Mouse (Mus musculus) liver, embryonic 14.5 days (tissue): Measurements from ENCODE around the gene Ccdc78. TPM values are rescaled to one million over a fixed set of nuclear protein-coding genes. Genes with fewer than 3 reads are reported as not detected.
A peak's percentile ranks its signal among the peaks of the same experiment; 100 is the strongest.
"Not testable (repeated sequence)": the region's sequence is repeated elsewhere in the genome, so short reads cannot be mapped to it uniquely, and the experiment has no call there.

Source experiments
- ATAC-seq: fragments of 200-750 bp; cut with Nextera tagmentation; 2 replicates; pipeline ENCODE4 v1.8.0; 2017; ENCODE audit warnings: moderate number of reproducible peaks, mild to moderate bottlenecking, moderate library complexity; ENCODE audit not compliant: insufficient read depth
- DNase-seq, 3 experiments: peaks; one replicate each; pipeline ENCODE4 v3.0.0-alpha.2; 2012 to 2013; ENCODE audit warnings: low read depth in 3 of 3, low spot score in 3 of 3
- H3K27ac ChIP-seq: fragments of 300-500 bp; sonication (generic); 2 replicates; pipeline ENCODE4 v1.5.1; 2014; ENCODE audit warnings: moderate library complexity, mild to moderate bottlenecking, control low read depth, inconsistent platforms
- H3K27me3 ChIP-seq: fragments of 300-500 bp; sonication (generic); 2 replicates; pipeline ENCODE4 v1.6.1; 2014; ENCODE audit warnings: mild to moderate bottlenecking, low read length, moderate library complexity; ENCODE audit not compliant: control insufficient read depth, insufficient read depth
- H3K36me3 ChIP-seq: fragments of 300-500 bp; sonication (generic); replicated peaks from 2 replicates; pipeline ENCODE4 v1.6.1; 2014; ENCODE audit warnings: low read depth; ENCODE audit not compliant: control insufficient read depth, insufficient read depth
- H3K4me1 ChIP-seq, 2 experiments: fragments of 200-500 bp in 1 of 2; fragments of 300-500 bp in 1 of 2; sonication (generic) in 1 of 2; replicated peaks; 2 replicates each; pipeline ENCODE4 v1.6.1; 2012 to 2014; ENCODE audit warnings: antibody characterized with exemption in 1 of 2, inconsistent platforms in 1 of 2, low read length in 1 of 2; ENCODE audit not compliant: control insufficient read depth in 2 of 2, insufficient read depth in 2 of 2
- H3K4me2 ChIP-seq: fragments of 300-500 bp; sonication (generic); 2 replicates; pipeline ENCODE4 v1.6.1; 2014; ENCODE audit warnings: low read depth, mild to moderate bottlenecking, control low read depth, moderate library complexity
- H3K4me3 ChIP-seq, 2 experiments: fragments of 200-500 bp in 1 of 2; fragments of 300-500 bp in 1 of 2; sonication (generic) in 1 of 2; 2 replicates each; pipeline ENCODE4 v1.5.1; 2012 to 2014; ENCODE audit warnings: low read depth in 2 of 2, low read length in 2 of 2, mild to moderate bottlenecking in 2 of 2, control low read depth in 1 of 2, inconsistent platforms in 1 of 2, moderate library complexity in 1 of 2; ENCODE audit not compliant: insufficient read depth in 1 of 2
- H3K9ac ChIP-seq: fragments of 300-500 bp; sonication (generic); replicated peaks from 2 replicates; pipeline ENCODE4 v1.6.1; 2014; ENCODE audit warnings: mild to moderate bottlenecking, control low read depth, moderate library complexity
- H3K9me3 ChIP-seq: fragments of 300-500 bp; sonication (generic); 2 replicates; pipeline ENCODE4 v1.6.1; 2016; ENCODE audit warnings: low read length, mixed read lengths; ENCODE audit not compliant: control insufficient read depth
- CTCF ChIP-seq: IDR thresholded peaks from 2 replicates; pipeline ENCODE4 v1.5.1; 2016; ENCODE audit warnings: antibody characterized with exemption, low read depth, control low read depth
- EP300 ChIP-seq: IDR thresholded peaks from 2 replicates; pipeline ENCODE4 v1.6.1; 2016; ENCODE audit warnings: antibody characterized with exemption, low read depth
- WGBS: fragments of 180-500 bp; shearing (Covaris S2); extraction: QIAGEN DNeasy Blood & Tissue Kit; methylation state at CpG from one replicate; pipeline ENCODE4 v1.1.7; 2014; ENCODE audit not compliant: insufficient replicate concordance; 5-methylcytosine and 5-hydroxymethylcytosine counted together
- polyA plus RNA-seq, 2 experiments: library from polyadenylated mRNA; depleted of rRNA in 1 of 2; stranded (reverse) in 1 of 2; unstranded in 1 of 2; fragments of >200 nt; fragmentation: Nextera tagmentation in 1 of 2; extraction: Ambion mirVana in 1 of 2; gene quantifications; 2 replicates each; pipeline versions ENCODE4 v1.2.1 to v1.2.3; 2012 to 2014

Gene Ccdc78
- polyA plus RNA-seq (2012; rRNA removed) (0.02 and 0.03 TPM in 2 replicates), polyA plus RNA-seq (2014; fragmentation: Nextera tagmentation; extraction: Ambion mirVana) (not detected in 2 replicates)

- H3K4me3 ChIP-seq: peak within 1 kb of the TSS; percentile 65 to 75
- no peaks in the 10 kb centered on the region for H3K27me3 ChIP-seq
- TF ChIP-seq EP300: no peak
- no peak for TF ChIP-seq CTCF
- DNase-seq (no peak), ATAC-seq (no peak)
- H3K9me3 ChIP-seq: no peaks in the 10 kb centered on the region
- peaks cover 0 to 5% of the 10 kb centered on the region in 2 experiments; a peak in 3 of 4 replicates for H3K4me1 ChIP-seq
- H3K27ac ChIP-seq: peak within 1 kb of the TSS; percentile 24
- peaks cover 14% of the 10 kb centered on the region for H3K36me3 ChIP-seq
- H3K4me2 ChIP-seq: peak within 1 kb of the TSS; percentile 70
- H3K9ac ChIP-seq: peak within 1 kb of the TSS; percentile 32
- 71% methylated on average over 3 of the region's 3 CpGs for WGBS
Measured at GRCm38 (mm10) chr17:25786280-25786679, at the start of gene Ccdc78. Gene Ccdc78, plus strand, starts transcription at chr17:25786580.

- no peak for TF ChIP-seq CTCF
- Histone ChIP-seq H3K36me3 (no peaks in the 10 kb centered on the region), H3K9me3 (no peaks in the 10 kb centered on the region), H3K4me1 (no peaks in the 10 kb centered on the region), H3K9ac (no peak overlapping the region), H3K4me2 (no peak overlapping the region), H3K27me3 (no peaks in the 10 kb centered on the region), H3K27ac (no peak overlapping the region), H3K4me3 (no peak overlapping the region)
- 58% methylated on average over 7 of the region's 7 CpGs for WGBS
- DNase-seq (no peak), ATAC-seq (no peak)
Measured at GRCm38 (mm10) chr17:25738861-25739260, 47.5 kb upstream of the Ccdc78 start.

GRCm38 (mm10) chr17:25741471-25741870 is 44.9 kb upstream of the Ccdc78 start:
- H3K4me3 ChIP-seq, H3K27me3 ChIP-seq, ATAC-seq, H3K36me3 ChIP-seq, H3K9ac ChIP-seq, H3K9me3 ChIP-seq, H3K4me2 ChIP-seq, DNase-seq, H3K4me1 ChIP-seq, H3K27ac ChIP-seq: not testable (repeated sequence)
- 57% methylated on average over 12 of the region's 12 CpGs for WGBS

- Histone ChIP-seq H3K27ac (no peak overlapping the region), H3K27me3 (no peaks in the 10 kb centered on the region), H3K36me3 (no peaks in the 10 kb centered on the region), H3K4me2 (no peak overlapping the region), H3K4me1 (no peaks in the 10 kb centered on the region), H3K4me3 (no peak overlapping the region), H3K9ac (no peak overlapping the region), H3K9me3 (no peaks in the 10 kb centered on the region)
- no peak for ATAC-seq
- 80% methylated on average over 9 of the region's 9 CpGs for WGBS
- no peak for DNase-seq
- no peak for TF ChIP-seq CTCF
- no peak for TF ChIP-seq EP300
Measured at GRCm38 (mm10) chr17:25743831-25744230, 42.5 kb upstream of the Ccdc78 start.

GRCm38 (mm10) chr17:25744311-25744710 is 42.1 kb upstream of the Ccdc78 start:
- no peak overlapping the region for H3K4me2 ChIP-seq
- TF ChIP-seq EP300: no peak
- TF ChIP-seq CTCF: no peak
- H3K4me1 ChIP-seq: no peaks in the 10 kb centered on the region
- no peak overlapping the region for H3K4me3 ChIP-seq
- no peak overlapping the region for H3K27ac ChIP-seq
- no peaks in the 10 kb centered on the region for H3K36me3 ChIP-seq
- H3K9me3 ChIP-seq: no peaks in the 10 kb centered on the region
- no peak for ATAC-seq
- 49% methylated on average over 10 of the region's 10 CpGs for WGBS
- H3K9ac ChIP-seq: no peak overlapping the region
- no peak for DNase-seq
- no peaks in the 10 kb centered on the region for H3K27me3 ChIP-seq
